Mouse (Mus musculus): ENCODE measurements around the gene Slco3a1. TPM values are rescaled to one million over a fixed set of nuclear protein-coding genes. Genes with fewer than 3 reads are reported as not detected.

Gene Slco3a1
- polyA plus RNA-seq, 1 experiment from 2014 or later, result 14.8 TPM

DNA sequence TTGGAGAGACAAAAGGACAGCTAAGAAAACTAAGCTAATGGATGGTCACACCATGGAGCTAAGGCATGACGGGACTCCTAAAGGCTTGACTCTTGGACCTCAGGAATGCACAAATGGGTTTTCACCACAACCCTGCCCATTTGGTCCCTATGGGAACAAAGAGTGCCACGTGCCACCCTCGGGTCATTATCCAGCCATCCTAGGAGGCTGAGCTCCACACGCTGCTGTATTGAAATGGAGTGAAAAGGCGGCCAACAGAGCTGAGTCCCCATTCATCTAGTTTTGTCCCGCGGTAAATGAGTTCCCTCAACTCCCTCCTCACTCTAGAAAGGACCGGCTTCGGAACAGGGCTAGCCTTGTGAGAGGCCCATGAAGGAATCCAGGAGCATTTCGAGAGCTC is 53.4 kb downstream of the Slco3a1 start:
- no peak for ATAC-seq (ENCODE audit: low FRiP score, low read depth)
- Histone ChIP-seq H3K4me3 (no peak overlapping the region), H3K27ac (replicated peaks) (no peak overlapping the region), H3K36me3 (no peaks in the 10 kb centered on the region), H3K9me3 (no peaks in the 10 kb centered on the region), H3K27me3 (peaks cover 23% of the 10 kb centered on the region), H3K4me1 (peaks cover 7% of the 10 kb centered on the region), H3K9ac (replicated peaks) (no peak overlapping the region), H3K4me2 (replicated peaks) (no peak overlapping the region)
- WGBS, result 31% methylated on average over 10 of the region's 10 CpGs

DNA sequence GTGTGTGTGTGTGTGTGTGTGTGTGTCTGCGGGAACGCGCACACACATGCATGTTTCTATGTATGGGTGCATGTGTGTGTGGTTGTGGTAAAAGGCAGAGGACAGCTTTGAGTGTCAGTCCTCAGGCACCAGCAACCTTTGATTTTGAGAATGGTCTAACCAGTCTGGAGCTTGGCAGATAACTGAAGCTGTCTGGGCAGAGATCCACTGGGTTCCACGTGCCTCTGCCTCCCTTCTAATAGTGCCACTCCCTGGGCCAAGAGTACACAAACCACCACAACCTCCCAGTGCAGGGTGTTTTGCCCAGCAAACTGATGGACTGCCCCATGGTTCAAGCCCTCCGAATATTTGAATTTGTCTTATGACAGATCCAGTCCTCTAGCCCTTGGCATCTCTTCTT is 55.1 kb downstream of the Slco3a1 start:
- no peak overlapping the region for H3K4me2 ChIP-seq (replicated peaks)
- no peaks in the 10 kb centered on the region for H3K36me3 ChIP-seq

GRCm38 (mm10) chr7:74498266-74498980 is 56.2 kb downstream of the Slco3a1 start:
- H3K4me2 ChIP-seq (replicated peaks), result no peak overlapping the region

More for the DNA sequence above, 55.1 kb downstream of the Slco3a1 start:
- Histone ChIP-seq H3K27me3 (peaks cover 17% of the 10 kb centered on the region), H3K4me1 (peaks cover 7% of the 10 kb centered on the region), H3K27ac (replicated peaks) (no peak overlapping the region), H3K4me3 (no peak overlapping the region), H3K9me3 (no peaks in the 10 kb centered on the region), H3K9ac (replicated peaks) (no peak overlapping the region)
- ATAC-seq (ENCODE audit: low FRiP score, low read depth), result no peak
- WGBS, result 91% methylated on average over 5 of the region's 5 CpGs

GRCm38 (mm10) chr7:74497203-74497602 is 57.4 kb downstream of the Slco3a1 start:
- Histone ChIP-seq H3K4me3 (no peak overlapping the region), H3K36me3 (no peaks in the 10 kb centered on the region), H3K27ac (replicated peaks) (no peak overlapping the region), H3K27me3 (peaks cover 10% of the 10 kb centered on the region; the same call in 1 of the 2 replicates), H3K9ac (replicated peaks) (no peak overlapping the region), H3K4me1 (peaks cover 7% of the 10 kb centered on the region), H3K9me3 (no peaks in the 10 kb centered on the region), H3K4me2 (replicated peaks) (no peak overlapping the region)
- WGBS, result 78% methylated on average over 2 of the region's 2 CpGs
- no peak for ATAC-seq (ENCODE audit: low FRiP score, low read depth)

More at GRCm38 (mm10) chr7:74498266-74498980, 56.2 kb downstream of the Slco3a1 start:
- Histone ChIP-seq H3K9ac (replicated peaks) (no peak overlapping the region), H3K36me3 (no peaks in the 10 kb centered on the region), H3K4me1 (peaks cover 7% of the 10 kb centered on the region), H3K27ac (replicated peaks) (no peak overlapping the region), H3K9me3 (no peaks in the 10 kb centered on the region), H3K27me3 (peaks cover 17% of the 10 kb centered on the region), H3K4me3 (no peak overlapping the region)
- no peak for ATAC-seq (ENCODE audit: low FRiP score, low read depth)
- WGBS, result 85% methylated on average over 4 of the region's 4 CpGs

- no peak for ATAC-seq (ENCODE audit: low FRiP score, low read depth)
- H3K27ac ChIP-seq (replicated peaks), result no peak overlapping the region
- no peaks in the 10 kb centered on the region for H3K9me3 ChIP-seq
- 95% methylated on average over 2 of the region's 2 CpGs for WGBS
- H3K4me1 ChIP-seq, result no peaks in the 10 kb centered on the region
- H3K4me3 ChIP-seq, result no peak overlapping the region
- H3K36me3 ChIP-seq, result no peaks in the 10 kb centered on the region
- H3K9ac ChIP-seq (replicated peaks), result no peak overlapping the region
- H3K27me3 ChIP-seq, result peaks cover 10% of the 10 kb centered on the region; the same call in 1 of the 2 replicates
- H3K4me2 ChIP-seq (replicated peaks), result no peak overlapping the region
Measured at GRCm38 (mm10) chr7:74495451-74495850, 59.1 kb downstream of the Slco3a1 start.

- Histone ChIP-seq H3K27me3 (peaks cover 2% of the 10 kb centered on the region; the same call in 1 of the 2 replicates), H3K9me3 (no peaks in the 10 kb centered on the region), H3K9ac (replicated peaks) (no peak overlapping the region), H3K4me1 (no peaks in the 10 kb centered on the region), H3K27ac (replicated peaks) (no peak overlapping the region), H3K4me2 (replicated peaks) (no peak overlapping the region), H3K4me3 (no peak overlapping the region), H3K36me3 (no peaks in the 10 kb centered on the region)
- ATAC-seq (ENCODE audit: low FRiP score, low read depth), result no peak
- 89% methylated on average over 1 of the region's 1 CpGs for WGBS
Measured at GRCm38 (mm10) chr7:74493775-74494174, 60.8 kb downstream of the Slco3a1 start.

- H3K4me2 ChIP-seq (replicated peaks), result no peak overlapping the region
- WGBS, result 81% methylated on average over 9 of the region's 9 CpGs
- no peak overlapping the region for H3K9ac ChIP-seq (replicated peaks)
- H3K27ac ChIP-seq (replicated peaks), result no peak overlapping the region
- no peak overlapping the region for H3K4me3 ChIP-seq
- H3K36me3 ChIP-seq, result no peaks in the 10 kb centered on the region
- H3K27me3 ChIP-seq, result no peaks in the 10 kb centered on the region
- H3K4me1 ChIP-seq, result no peaks in the 10 kb centered on the region
- H3K9me3 ChIP-seq, result no peaks in the 10 kb centered on the region
- no peak for ATAC-seq (ENCODE audit: low FRiP score, low read depth)
Measured at GRCm38 (mm10) chr7:74491683-74492355, 62.8 kb downstream of the Slco3a1 start.

DNA sequence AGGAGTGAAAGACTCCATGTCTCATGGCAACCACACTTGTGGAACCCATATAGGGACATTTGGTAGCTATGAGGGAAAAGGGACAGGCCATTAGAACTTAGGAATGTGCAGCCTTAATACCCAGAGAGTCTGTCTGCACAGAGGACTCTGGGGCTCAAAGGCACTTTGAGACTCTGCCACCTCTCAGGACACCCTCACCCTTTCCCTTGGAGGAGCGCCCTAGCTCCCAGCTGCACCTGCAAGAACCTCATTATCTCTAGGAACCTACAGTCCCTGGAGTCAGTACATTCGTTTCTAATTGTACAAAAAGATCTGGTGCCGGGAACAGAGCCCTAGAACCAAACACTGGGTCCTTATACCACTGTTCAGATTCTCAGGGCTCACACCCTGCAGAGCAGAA is 66.4 kb downstream of the Slco3a1 start:
- Histone ChIP-seq H3K9me3 (no peaks in the 10 kb centered on the region), H3K4me2 (replicated peaks) (no peak overlapping the region), H3K4me1 (no peaks in the 10 kb centered on the region), H3K36me3 (no peaks in the 10 kb centered on the region), H3K9ac (replicated peaks) (no peak overlapping the region), H3K27ac (replicated peaks) (no peak overlapping the region), H3K4me3 (no peak overlapping the region), H3K27me3 (no peaks in the 10 kb centered on the region)
- ATAC-seq (ENCODE audit: low FRiP score, low read depth), result no peak
- 85% methylated on average over 3 of the region's 3 CpGs for WGBS

DNA sequence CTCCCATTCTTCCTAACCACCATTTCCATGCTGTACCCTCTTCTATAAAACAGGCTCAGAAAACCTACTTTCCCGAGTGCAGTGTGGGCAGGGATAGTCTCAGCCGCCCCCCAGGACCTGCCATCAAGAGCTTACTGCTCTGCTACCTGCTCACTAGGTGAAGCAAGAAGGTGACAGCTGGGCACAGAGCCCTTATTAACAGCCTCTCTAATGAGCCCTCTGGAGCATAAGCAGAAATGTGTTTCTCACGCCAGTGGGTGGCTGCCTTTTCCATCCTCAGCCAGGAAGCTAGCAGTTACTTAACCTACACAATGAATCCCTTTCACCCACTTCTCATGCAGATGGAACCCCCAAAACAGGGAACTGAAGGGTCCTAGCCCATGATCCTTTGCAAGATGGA is 66.9 kb downstream of the Slco3a1 start:
- H3K9ac ChIP-seq (replicated peaks), result no peak overlapping the region
- H3K4me3 ChIP-seq, result no peak overlapping the region
- H3K4me2 ChIP-seq (replicated peaks), result no peak overlapping the region
- H3K4me1 ChIP-seq, result no peaks in the 10 kb centered on the region
- H3K36me3 ChIP-seq, result no peaks in the 10 kb centered on the region
- H3K27ac ChIP-seq (replicated peaks), result no peak overlapping the region
- ATAC-seq (ENCODE audit: low FRiP score, low read depth), result no peak
- 84% methylated on average over 3 of the region's 3 CpGs for WGBS
- no peaks in the 10 kb centered on the region for H3K27me3 ChIP-seq
- H3K9me3 ChIP-seq, result no peaks in the 10 kb centered on the region

DNA sequence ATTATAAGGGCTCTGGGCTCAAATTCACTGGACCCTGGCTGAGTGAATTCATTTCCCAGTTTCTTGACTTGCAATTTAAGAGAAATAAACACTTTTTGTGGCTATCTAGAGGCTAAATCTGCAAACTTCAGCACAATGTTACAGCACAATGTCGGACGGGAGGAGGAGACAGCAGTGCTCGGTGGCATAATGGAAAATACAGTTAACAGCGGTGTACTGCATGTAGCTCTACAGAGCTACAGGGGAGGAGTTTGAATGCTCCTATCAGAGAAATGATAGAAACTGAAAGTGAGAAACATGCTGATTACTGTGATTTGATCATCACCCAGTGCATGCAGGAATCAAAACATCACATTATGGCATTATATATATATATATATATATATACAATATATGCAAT is 68.5 kb downstream of the Slco3a1 start:
- H3K27me3 ChIP-seq, result no peaks in the 10 kb centered on the region
- H3K27ac ChIP-seq (replicated peaks), result no peak overlapping the region
- no peaks in the 10 kb centered on the region for H3K9me3 ChIP-seq
- no peak overlapping the region for H3K4me3 ChIP-seq
- H3K36me3 ChIP-seq, result no peaks in the 10 kb centered on the region
- ATAC-seq (ENCODE audit: low FRiP score, low read depth), result no peak
- no peak overlapping the region for H3K4me2 ChIP-seq (replicated peaks)
- no peak overlapping the region for H3K9ac ChIP-seq (replicated peaks)
- 96% methylated on average over 4 of the region's 4 CpGs for WGBS
- no peaks in the 10 kb centered on the region for H3K4me1 ChIP-seq

DNA sequence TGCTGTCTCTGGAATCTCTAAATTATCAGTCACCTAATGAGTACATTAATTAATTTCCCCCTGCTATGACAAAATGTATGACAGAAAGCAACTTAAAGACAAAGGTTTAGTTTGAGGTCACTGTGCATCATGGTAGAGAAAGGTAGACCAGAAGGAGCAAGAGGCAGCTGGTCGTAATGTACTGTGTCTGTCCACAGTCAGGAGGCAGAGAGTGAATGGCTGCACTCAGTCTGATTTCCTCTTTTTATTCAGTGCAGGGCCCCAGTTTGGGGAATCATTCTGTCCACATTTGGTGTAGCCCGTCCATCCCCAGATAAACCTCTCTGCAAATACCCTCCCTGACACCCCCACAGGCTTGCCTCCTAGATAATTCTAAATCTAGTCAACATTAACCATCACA is 68.9 kb downstream of the Slco3a1 start:
- no peak overlapping the region for H3K9ac ChIP-seq (replicated peaks)
- H3K4me3 ChIP-seq, result no peak overlapping the region
- H3K4me2 ChIP-seq (replicated peaks), result no peak overlapping the region
- no peaks in the 10 kb centered on the region for H3K9me3 ChIP-seq
- H3K4me1 ChIP-seq, result no peaks in the 10 kb centered on the region
- WGBS, result 81% methylated on average over 2 of the region's 2 CpGs
- H3K36me3 ChIP-seq, result no peaks in the 10 kb centered on the region
- no peak overlapping the region for H3K27ac ChIP-seq (replicated peaks)
- no peaks in the 10 kb centered on the region for H3K27me3 ChIP-seq
- no peak for ATAC-seq (ENCODE audit: low FRiP score, low read depth)

- WGBS, result 94% methylated on average over 2 of the region's 2 CpGs
- H3K27me3 ChIP-seq, result no peaks in the 10 kb centered on the region
- ATAC-seq (ENCODE audit: low FRiP score, low read depth), result no peak
- H3K9ac ChIP-seq (replicated peaks), result no peak overlapping the region
- peaks cover under 1% of the 10 kb centered on the region; the same call in 1 of the 2 replicates for H3K4me1 ChIP-seq
- H3K36me3 ChIP-seq, result no peaks in the 10 kb centered on the region
- no peak overlapping the region for H3K27ac ChIP-seq (replicated peaks)
- no peaks in the 10 kb centered on the region for H3K9me3 ChIP-seq
- no peak overlapping the region for H3K4me3 ChIP-seq
- H3K4me2 ChIP-seq (replicated peaks), result no peak overlapping the region
Measured at GRCm38 (mm10) chr7:74484024-74484385, 70.6 kb downstream of the Slco3a1 start.

All from midbrain, embryonic 12.5 days (tissue).